13 mouse cellular contexts compared by ENCODE assay signal in the genomic region with DNA sequence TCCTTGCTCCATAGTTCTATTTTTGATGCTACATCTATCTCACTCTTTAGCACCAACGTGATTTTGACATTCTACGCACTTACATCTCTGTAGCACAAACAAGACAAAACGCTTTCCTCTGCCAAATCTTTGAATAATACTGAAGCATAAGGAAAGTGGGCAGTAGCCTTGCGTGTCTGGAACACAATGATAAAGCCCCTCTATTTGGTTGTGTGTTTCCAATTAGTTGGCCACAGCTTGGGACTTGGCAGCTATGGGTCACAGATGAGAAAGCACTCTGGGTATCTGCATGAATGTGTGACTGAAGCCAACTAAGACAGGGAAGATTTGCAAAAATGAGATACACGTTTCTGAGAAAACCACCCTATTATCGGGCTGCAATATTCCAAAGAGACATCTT. TPM values are rescaled to one million over a fixed set of nuclear protein-coding genes. Genes with fewer than 3 reads are reported as not detected.
"Had no signal": no experiment of that assay in that cellular context is flagged by ENCODE, and none has a peak within 500 bp of the region (broad histone marks: within the 10 kb centered on the region; RNA-seq: fewer than 3 reads in every experiment).

No protein-coding gene starts in this region.

- DNase-seq: kidney, adult 2 months; kidney, postnatal 25 days; lung, adult 18-20 months; right cerebral cortex, adult 18-20 months; right cerebral cortex, postnatal 4 days; spleen, adult 18-20 months; thymus, postnatal 36 days had no signal

- H3K4me3 ChIP-seq: limb, embryonic 13.5 days; midbrain, embryonic 12.5 days; myocyte; neural tube, embryonic 15.5 days had no signal

- H3K27ac ChIP-seq: limb, embryonic 13.5 days; liver, embryonic 14.5 days; midbrain, embryonic 12.5 days; neural tube, embryonic 15.5 days had no signal

RNA-seq across cellular contexts. Expression of gene C1qtnf2, which starts 33.9 kb away (rescaled TPM):
- total RNA-seq: megakaryocyte-erythroid progenitor cell, adult 5-6 weeks had no signal
